Mouse (Mus musculus) spleen, adult 2 months (tissue): ENCODE results near the gene Spi1.

Experiments used
- CTCF ChIP-seq: fragments of 200-500 bp; IDR thresholded peaks from 2 replicates; pipeline ENCODE4 v1.5.1; 2011; ENCODE audit warnings: mild to moderate bottlenecking, inconsistent platforms; ENCODE audit not compliant: insufficient read depth, insufficient read length, insufficient replicate concordance; ENCODE audit errors: extremely low read depth
- POLR2A ChIP-seq: fragments of 200-500 bp; IDR thresholded peaks from 2 replicates; pipeline ENCODE4 v1.6.1; 2011; ENCODE audit warnings: low read depth, low read length, inconsistent platforms

DNA sequence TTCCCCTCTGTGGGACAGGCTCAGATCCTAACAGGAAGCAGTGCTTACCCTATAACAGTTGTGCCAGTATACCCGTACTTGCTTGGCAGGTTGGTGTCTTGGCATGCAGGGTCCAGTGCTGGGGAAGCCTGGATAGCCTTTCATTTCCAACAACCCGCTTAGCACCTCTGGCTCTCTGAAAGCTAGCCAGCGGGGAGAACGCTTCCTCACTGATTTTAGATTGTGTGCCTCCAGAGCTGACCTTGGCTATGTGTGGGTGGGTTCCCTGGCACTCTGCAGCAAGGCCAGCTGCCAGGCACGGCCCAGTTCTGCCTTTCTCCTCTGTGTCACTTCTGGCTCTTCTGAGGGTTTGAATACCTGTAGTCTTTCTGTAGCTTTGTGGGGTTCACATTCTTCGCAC, 47.9 kb downstream of the Spi1 start:
- TF ChIP-seq CTCF, result no peak
- no peak for TF ChIP-seq POLR2A
